Mouse (Mus musculus) E14TG2a.4 (cell line): ENCODE measurements around the gene Tmem213.

Source experiments
- CTCF ChIP-seq: conservative IDR thresholded peaks from 2 replicates; pipeline ENCODE4 v1.5.1; 2014; ENCODE audit warnings: low read length
- POU5F1 ChIP-seq: IDR thresholded peaks from 2 replicates; pipeline ENCODE4 v1.6.1; 2014; ENCODE audit warnings: low read length, borderline replicate concordance

DNA sequence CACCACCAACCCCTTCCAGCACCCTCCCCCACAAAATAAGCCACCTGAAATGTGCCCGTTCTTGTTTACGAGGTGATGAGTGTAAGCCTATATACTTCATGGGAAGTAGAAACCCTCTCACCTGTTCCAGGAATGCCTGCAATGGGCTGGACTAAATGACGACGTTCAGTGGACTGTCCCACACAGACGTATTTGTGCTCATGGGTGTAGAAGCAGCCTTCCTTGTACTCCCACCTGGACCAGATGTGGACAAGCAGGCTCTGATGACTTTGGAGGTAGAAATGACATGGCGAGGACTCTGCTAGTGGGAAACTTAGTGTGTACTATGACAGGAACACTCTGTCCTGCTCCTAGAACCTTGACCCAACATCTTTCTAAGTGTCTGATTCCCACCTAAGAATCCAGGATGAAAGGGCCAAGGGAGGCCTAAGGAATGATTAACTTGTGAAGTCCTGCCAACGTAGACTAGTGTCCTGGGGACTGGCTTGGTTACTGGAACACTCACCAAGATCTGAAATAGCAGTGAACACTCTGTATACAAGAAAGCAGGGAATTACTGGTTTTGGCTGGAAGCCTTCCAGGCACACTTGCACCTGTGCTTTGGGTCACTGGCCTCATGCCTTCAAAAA, 15.3 kb downstream of the Tmem213 start, which contains the start of gene Atp6v0a4:
- no peak for TF ChIP-seq CTCF
- TF ChIP-seq POU5F1, result no peak
